In the genomic region with DNA sequence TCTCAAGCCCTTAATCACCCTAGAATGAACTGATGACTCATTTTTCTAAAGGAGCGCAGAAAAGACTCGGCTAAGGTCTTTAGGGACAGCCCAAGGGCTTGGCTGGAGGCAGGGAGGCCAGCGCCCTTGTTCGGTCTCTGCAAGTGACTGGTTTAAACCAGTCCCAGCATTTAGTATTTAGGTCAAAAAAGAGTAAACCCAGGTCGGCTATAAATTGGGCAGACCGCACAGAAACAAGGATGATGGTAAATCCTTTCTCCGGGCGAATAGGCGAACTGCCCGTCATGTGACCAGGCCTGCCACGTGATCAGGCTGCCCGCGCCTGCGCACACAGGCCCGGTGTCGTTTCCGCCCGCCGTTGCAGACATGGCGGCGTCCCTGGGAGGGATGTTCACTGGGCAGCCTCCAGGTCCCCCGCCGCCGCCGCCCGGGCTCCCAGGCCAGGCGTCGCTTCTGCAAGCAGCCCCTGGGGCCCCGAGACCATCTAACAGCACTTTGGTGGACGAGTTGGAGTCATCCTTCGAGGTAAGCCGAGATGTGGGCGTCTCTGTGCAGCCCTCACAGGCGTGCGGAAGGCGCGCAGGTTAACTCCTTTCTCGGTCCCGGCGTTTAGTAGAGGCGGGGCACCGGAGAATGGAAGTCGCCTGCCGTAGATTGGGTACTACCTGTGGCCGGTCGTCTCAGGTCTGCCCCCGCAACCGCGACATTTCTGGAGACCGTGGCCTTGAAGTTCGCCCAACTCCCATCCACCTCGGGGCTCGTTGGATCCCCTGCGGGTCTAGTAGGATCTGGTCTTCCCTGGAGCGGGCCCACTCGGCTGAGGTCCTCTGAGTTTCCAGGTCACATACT, we compare ENCODE assay signal across 8 mouse cellular contexts. TPM values are rescaled to one million over a fixed set of nuclear protein-coding genes. Genes with fewer than 3 reads are reported as not detected.
A peak's percentile ranks its signal among the peaks of the same experiment; 100 is the strongest.
DNase-seq lines count a peak whose midpoint lies in the region; ATAC-seq and TF ChIP-seq lines count a peak whose summit lies in the region.

A gene (plus strand): TSS at position 270 of the 849 bp plus-strand sequence.

- WGBS in forebrain, embryonic 16.5 days = 2% methylated on average over 56 of the region's 56 CpGs
- WGBS in lung, embryonic 14.5 days = 2% methylated on average over 56 of the region's 56 CpGs
- WGBS in olfactory bulb, adult 2 months = under 1% methylated on average over 56 of the region's 56 CpGs
- 2% methylated on average over 56 of the region's 56 CpGs for WGBS in thymus, adult 2 months

- H3K36me3 ChIP-seq in ES-E14 (ENCODE audit: control insufficient read depth, insufficient read depth, low read length, poor library complexity, severe bottlenecking) = peaks cover 8% of the 10 kb centered on the region
- peaks cover 4% of the 10 kb centered on the region for H3K36me3 ChIP-seq in forebrain, embryonic 16.5 days (ENCODE audit: control insufficient read depth, insufficient read depth)
- peaks cover 22% of the 10 kb centered on the region for H3K36me3 ChIP-seq in lung, embryonic 14.5 days (ENCODE audit: insufficient read depth)
- H3K36me3 ChIP-seq in thymus, adult 2 months (ENCODE audit: control insufficient read depth, insufficient read depth, low read length) = peaks cover 8% of the 10 kb centered on the region; the same call in 1 of the 2 replicates

- peaks cover 2 to 3% of the 10 kb centered on the region in 2 experiments; a peak in 1 of 4 replicates for H3K4me1 ChIP-seq in ES-E14 (ENCODE audit: control insufficient read depth in 2 of 2, insufficient read depth in 2 of 2, low read length in 2 of 2, poor library complexity in 1 of 2)
- H3K4me1 ChIP-seq in forebrain, embryonic 16.5 days (replicated peaks; ENCODE audit: control insufficient read depth, insufficient read depth, low read length) = peaks cover 17% of the 10 kb centered on the region
- H3K4me1 ChIP-seq in lung, embryonic 14.5 days (ENCODE audit: insufficient read depth) = peaks cover 3% of the 10 kb centered on the region; the same call in 1 of the 2 replicates
- peaks cover 8% of the 10 kb centered on the region; the same call in 1 of the 2 replicates for H3K4me1 ChIP-seq in olfactory bulb, adult 2 months (ENCODE audit: control insufficient read depth, insufficient read depth, low read length)
- peaks cover 6% of the 10 kb centered on the region; the same call in 1 of the 2 replicates for H3K4me1 ChIP-seq in thymus, adult 2 months (replicated peaks; ENCODE audit: control insufficient read depth, insufficient read depth, low read length)

- peak within 1 kb of the TSS; percentile 89 for H3K9ac ChIP-seq in ES-E14 (ENCODE audit: insufficient read depth, low read depth, low read length, poor library complexity, severe bottlenecking)
- peak within 1 kb of the TSS; percentile 94 for H3K9ac ChIP-seq in forebrain, embryonic 16.5 days (replicated peaks; ENCODE audit: low read depth, low read length)
- H3K9ac ChIP-seq in lung, embryonic 14.5 days = peak within 1 kb of the TSS; percentile 87

- H3K4me3 ChIP-seq in ES-E14 (ENCODE audit: insufficient read depth in 1 of 2, low read depth in 1 of 2, low read length in 2 of 2, poor library complexity in 1 of 2, severe bottlenecking in 1 of 2) = peak within 1 kb of the TSS; percentile 77 to 93
- H3K4me3 ChIP-seq in forebrain, embryonic 16.5 days (replicated peaks; ENCODE audit: low read length) = peak within 1 kb of the TSS; percentile 99
- H3K4me3 ChIP-seq in layer of hippocampus, adult 2 months = peak within 1 kb of the TSS; percentile 79
- H3K4me3 ChIP-seq in lung, embryonic 14.5 days (ENCODE audit: low read depth, low read length) = peak within 1 kb of the TSS; percentile 93
- peak within 1 kb of the TSS; percentile 97 for H3K4me3 ChIP-seq in olfactory bulb, adult 2 months (ENCODE audit: insufficient read depth, low read depth, low read length)
- H3K4me3 ChIP-seq in thymus, adult 2 months (ENCODE audit: control insufficient read depth, insufficient read depth, low read length) = peak within 1 kb of the TSS; percentile 98

- in situ Hi-C loops in ES-E14 (cut with MboI; ENCODE audit: low sequenced_read_pairs in 2 of 2, unreplicated experiment in 2 of 2) = no loop called here

- H3K4me2 ChIP-seq in forebrain, embryonic 16.5 days (ENCODE audit: low read length) = peak within 1 kb of the TSS; percentile 98
- H3K4me2 ChIP-seq in lung, embryonic 14.5 days = peak within 1 kb of the TSS; percentile 94

- H3K27me3 ChIP-seq in forebrain, embryonic 16.5 days (replicated peaks; ENCODE audit: control insufficient read depth, insufficient read depth, low read length) = no peaks in the 10 kb centered on the region
- no peaks in the 10 kb centered on the region for H3K27me3 ChIP-seq in lung, embryonic 14.5 days (ENCODE audit: insufficient read depth, low read length)
- H3K27me3 ChIP-seq in thymus, adult 2 months (ENCODE audit: control insufficient read depth, insufficient read depth, low read length) = no peaks in the 10 kb centered on the region

- TF ChIP-seq POLR2A in olfactory bulb, adult 2 months (IDR thresholded peaks at IDR 0.05; ENCODE audit: insufficient read depth, low read depth, low read length) = peak; percentile 91
- TF ChIP-seq POLR2A in thymus, adult 2 months (IDR thresholded peaks at IDR 0.05; ENCODE audit: control insufficient read depth, extremely low read depth, insufficient read depth, low read length, poor library complexity) = peak; percentile 86

- H3K27ac ChIP-seq in ES-E14 (ENCODE audit: insufficient read depth, low read depth, low read length, poor library complexity, severe bottlenecking) = peak within 1 kb of the TSS; percentile 22
- H3K27ac ChIP-seq in forebrain, embryonic 16.5 days (ENCODE audit: low read length) = peak within 1 kb of the TSS; percentile 70
- peak within 1 kb of the TSS; percentile 94 for H3K27ac ChIP-seq in layer of hippocampus, adult 2 months
- H3K27ac ChIP-seq in lung, embryonic 14.5 days (ENCODE audit: low read depth) = peak within 1 kb of the TSS; percentile 63; the same call in 1 of the 2 replicates
- H3K27ac ChIP-seq in olfactory bulb, adult 2 months (ENCODE audit: insufficient read depth, low read depth, low read length) = peak within 1 kb of the TSS; percentile 88
- no peak within 1 kb of the TSS for H3K27ac ChIP-seq in thymus, adult 2 months (ENCODE audit: control insufficient read depth, insufficient read depth, low read length)

- H3K9me3 ChIP-seq in ES-E14 (ENCODE audit: control insufficient read depth, insufficient read depth, low read depth, low read length) = no peaks in the 10 kb centered on the region
- H3K9me3 ChIP-seq in forebrain, embryonic 16.5 days (ENCODE audit: control insufficient read depth, low read length) = no peaks in the 10 kb centered on the region
- no peaks in the 10 kb centered on the region for H3K9me3 ChIP-seq in lung, embryonic 14.5 days (ENCODE audit: low read depth, low read length)

- peak; percentile 72 for DNase-seq in ES-E14 (ENCODE audit: low read depth, low spot score)
- peak; percentile 93 for DNase-seq in cerebellum, adult 11-12 months
- peak; percentile 92 to 95 for DNase-seq in heart, postnatal 36 days
- DNase-seq in layer of hippocampus, adult 2 months (ENCODE audit: low spot score in 2 of 2) = peak; percentile 93 to 94
- DNase-seq in lung, embryonic 14.5 days = peak; percentile 96
- peak; percentile 96 for DNase-seq in thymus, adult 2 months

- intact Hi-C loops in heart, postnatal 36 days (cut with DNase I) = loop anchor here (2.0 to 10.0 kb wide), 5 partner anchors 25 to 1295 kb away; a partner anchor contains a TSS

- TF ChIP-seq CTCF in layer of hippocampus, adult 2 months (conservative IDR thresholded peaks at IDR 0.05) = no peak
- TF ChIP-seq CTCF in lung, embryonic 14.5 days (IDR thresholded peaks at IDR 0.05; ENCODE audit: low read depth) = no peak
- TF ChIP-seq CTCF in olfactory bulb, adult 2 months (IDR thresholded peaks at IDR 0.05; ENCODE audit: insufficient read depth, low read depth, low read length) = no peak
- TF ChIP-seq CTCF in thymus, adult 2 months (IDR thresholded peaks at IDR 0.05; ENCODE audit: borderline replicate concordance, control insufficient read depth, extremely low read depth, insufficient read depth, low read length, poor library complexity) = no peak

- peak; percentile 97 for ATAC-seq in forebrain, embryonic 16.5 days
- peak; percentile 96 for ATAC-seq in lung, embryonic 14.5 days (ENCODE audit: insufficient read depth)

TF ChIP-seq in ES-E14, 5 proteins besides CTCF, POLR2A, EP300 and RAD21:
- TF ChIP-seq HCFC1 (IDR thresholded peaks at IDR 0.05; ENCODE audit: borderline replicate concordance, insufficient read depth, low read length) (0 out of 2 replicates have a peak, but pooled peaks have one; percentile 64), CHD2 (IDR thresholded peaks at IDR 0.05; ENCODE audit: low read depth, low read length) (no peak)
TF ChIP-seq in ES-E14: peak in this region for 1.

RNA-seq across cellular contexts. Expression of the gene that starts here (rescaled TPM):
- total RNA-seq in ES-E14 (2012; rRNA removed) = 110 and 122 TPM in 2 replicates
- polyA plus RNA-seq in forebrain, embryonic 16.5 days (2015; fragmentation: Nextera tagmentation; extraction: Ambion mirVana) = 269 and 289 TPM in 2 replicates
- 10 to 100 TPM; 55.0 TPM for total RNA-seq in heart, postnatal 36 days (2021)
- total RNA-seq in layer of hippocampus, adult 2 months (2021) = 100 to 1,000 TPM in 1 of 2 experiments, 10 to 100 TPM in 1; 96.8 to 102 TPM
- 242 and 243 TPM in 2 replicates for polyA plus RNA-seq in lung, embryonic 14.5 days (2014; fragmentation: Nextera tagmentation; extraction: Ambion mirVana)
- not detected in 2 replicates for polyA plus RNA-seq in olfactory bulb, adult 2 months (2012; ENCODE audit: insufficient read depth, insufficient read length, low replicate concordance, missing spikeins)
- 108 and 125 TPM in 2 replicates for polyA plus RNA-seq in thymus, adult 2 months (2012; rRNA removed)

Comparison
In these comparisons a context has a peak if more than half of its experiments do, and no peak if none do; other contexts are left out.
1. RNA of the gene that starts here (polyA plus RNA-seq): 269 to 289 TPM in forebrain, embryonic 16.5 days, 242 to 243 TPM in lung, embryonic 14.5 days and 108 to 125 TPM in thymus, adult 2 months; not detected in olfactory bulb, adult 2 months; every median in the first group is over 100 times any median in the second.
2. Peak in every context shown above with its lines, with median percentiles within 50 percentile points of each other: DNase-seq, H3K4me3 ChIP-seq and H3K9ac ChIP-seq.